Mouse (Mus musculus): ENCODE measurements around the gene Tcp11l1.

DNA sequence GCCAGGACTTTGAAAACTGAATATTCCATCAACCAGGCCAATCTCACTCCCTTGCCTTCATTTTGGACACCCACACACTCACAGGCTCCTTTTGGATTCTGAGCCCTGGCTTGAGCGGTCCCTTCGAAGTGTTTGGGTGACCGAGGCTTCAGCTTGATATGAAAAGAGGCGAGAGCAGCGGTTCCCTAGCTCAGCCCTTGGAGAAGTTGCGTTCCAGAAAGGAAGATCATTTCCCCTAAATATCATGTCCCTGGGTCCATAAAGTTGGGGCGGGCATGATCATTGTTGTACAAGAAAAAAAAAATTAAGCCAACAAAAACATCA lies 479 bp upstream of the Tcp11l1 start:
- TF ChIP-seq CTCF (IDR thresholded peaks at IDR 0.05; ENCODE audit: low read depth) (no peak), EP300 (IDR thresholded peaks at IDR 0.05; ENCODE audit: low read depth) (no peak)

All from liver, embryonic 14.5 days (tissue).